Mouse (Mus musculus) left cerebral cortex, postnatal 10 days (tissue): ENCODE measurements around the gene Hcar2. TPM values are rescaled to one million over a fixed set of nuclear protein-coding genes. Genes with fewer than 3 reads are reported as not detected.

Experiments used
- DNase-seq, 2 experiments: peaks; one replicate each; pipeline ENCODE4 v3.0.0; 2021 to 2022; ENCODE audit warnings: low spot score in 2 of 2, mixed read lengths in 1 of 2; ENCODE audit errors: extremely low spot score in 1 of 2
- intact Hi-C: fragments of 180-260 bp; cut with DNase I; formaldehyde crosslinking; loops from one replicate; pipeline ENCODE4 v1.15.1; 2025
- total RNA-seq, 2 experiments: library from RNA; stranded (reverse); gene quantifications; 2 replicates each; pipeline ENCODE4 v1.2.3; 2021

Gene Hcar2
- not detected for total RNA-seq

GRCm38 (mm10) chr5:123865365-123865764, at the start of gene Hcar2:
TSS of gene Hcar2 (minus strand) at chr5:123865499.
- intact Hi-C loops: no loop called here
- DNase-seq: no peak

GRCm38 (mm10) chr5:123914852-123915251, 49.6 kb upstream of the Hcar2 start:
- intact Hi-C loops: no loop called here

GRCm38 (mm10) chr5:123907631-123907977, 42.3 kb upstream of the Hcar2 start:
- intact Hi-C loops: loop anchor here (2.0 to 5.0 kb wide), 3 partner anchors 80 to 175 kb away; partner anchors contain the start of genes Kntc1 and Rsrc2
- DNase-seq: no peak

More at GRCm38 (mm10) chr5:123914852-123915251, 49.6 kb upstream of the Hcar2 start:
- no peak for DNase-seq

- intact Hi-C loops: loop anchor here (2.0 to 5.0 kb wide), 3 partner anchors 80 to 175 kb away; partner anchors contain the start of genes Kntc1 and Rsrc2
- DNase-seq: peak; percentile 97 to 99
These were observed 41.8 kb upstream of the Hcar2 start, which contains the start of gene Denr for GRCm38 (mm10) chr5:123906976-123907630. TSS of gene Denr (plus strand) at chr5:123907175.

- intact Hi-C loops: loop anchor here (2.0 to 5.0 kb wide), 3 partner anchors 79 to 174 kb away; partner anchors contain the start of genes Kntc1 and Rsrc2
These were observed 41.1 kb upstream of the Hcar2 start for GRCm38 (mm10) chr5:123906146-123906975.

GRCm38 (mm10) chr5:123904059-123904672, 38.9 kb upstream of the Hcar2 start:
- intact Hi-C loops: loop anchor here (5.0 kb wide), 1 partner anchor 277 kb away; no protein-coding TSS in a partner anchor
- DNase-seq: no peak

More at GRCm38 (mm10) chr5:123906146-123906975, 41.1 kb upstream of the Hcar2 start:
- DNase-seq: no peak

- DNase-seq: no peak
- intact Hi-C loops: no loop called here
These were observed 32.1 kb upstream of the Hcar2 start for GRCm38 (mm10) chr5:123897352-123897751.

- intact Hi-C loops: no loop called here
- no peak for DNase-seq
These were observed 31.1 kb upstream of the Hcar2 start for GRCm38 (mm10) chr5:123896395-123896794.

- DNase-seq: no peak
- intact Hi-C loops: no loop called here
These were observed 28.2 kb upstream of the Hcar2 start for GRCm38 (mm10) chr5:123893520-123893919.

GRCm38 (mm10) chr5:123891669-123892068, 26.4 kb upstream of the Hcar2 start:
- intact Hi-C loops: no loop called here
- DNase-seq: no peak

GRCm38 (mm10) chr5:123890987-123891386, 25.7 kb upstream of the Hcar2 start:
- no peak for DNase-seq
- intact Hi-C loops: no loop called here

- intact Hi-C loops: no loop called here
- DNase-seq: no peak
These were observed 25.0 kb upstream of the Hcar2 start for GRCm38 (mm10) chr5:123890312-123890711.

GRCm38 (mm10) chr5:123886365-123886764, 21.1 kb upstream of the Hcar2 start:
- intact Hi-C loops: loop anchor here (5.0 kb wide), 1 partner anchor 44 kb away; no protein-coding TSS in a partner anchor
- no peak for DNase-seq

- no peak for DNase-seq
- intact Hi-C loops: no loop called here
These were observed 19.0 kb upstream of the Hcar2 start for GRCm38 (mm10) chr5:123884332-123884731.

GRCm38 (mm10) chr5:123883891-123884290, 18.6 kb upstream of the Hcar2 start:
- DNase-seq: no peak
- intact Hi-C loops: no loop called here

GRCm38 (mm10) chr5:123880778-123881177, 15.5 kb upstream of the Hcar2 start:
- DNase-seq: no peak
- intact Hi-C loops: no loop called here

GRCm38 (mm10) chr5:123879928-123880327, 14.6 kb upstream of the Hcar2 start, which contains the start of gene Hcar1:
TSS of gene Hcar1 (minus strand) at chr5:123880020.
- DNase-seq: peak in 1 of 2 experiments; percentile 63
- intact Hi-C loops: no loop called here

GRCm38 (mm10) chr5:123878056-123878455, 12.8 kb upstream of the Hcar2 start:
- DNase-seq: no peak
- intact Hi-C loops: no loop called here

- intact Hi-C loops: no loop called here
- DNase-seq: no peak
These were observed 8.9 kb upstream of the Hcar2 start for GRCm38 (mm10) chr5:123874177-123874576.
